Mouse (Mus musculus) left cerebral cortex, postnatal 25 days (tissue): ENCODE measurements around the gene Nars2. TPM values are rescaled to one million over a fixed set of nuclear protein-coding genes. Genes with fewer than 3 reads are reported as not detected.

Source experiments
- DNase-seq, 2 experiments: peaks; one replicate each; pipeline ENCODE4 v3.0.0; 2022; ENCODE audit warnings: low spot score in 2 of 2, mixed read lengths in 1 of 2
- intact Hi-C: fragments of 180-260 bp; cut with DNase I; formaldehyde crosslinking; loops from one replicate; pipeline ENCODE4 v1.15.1; 2025
- total RNA-seq, 2 experiments: library from RNA; stranded (reverse); gene quantifications; 2 replicates each; pipeline ENCODE4 v1.2.3; 2021

Nars2 gene
- total RNA-seq, 2 experiments from 2014 or later, result 17.4 to 18.3 TPM

DNA sequence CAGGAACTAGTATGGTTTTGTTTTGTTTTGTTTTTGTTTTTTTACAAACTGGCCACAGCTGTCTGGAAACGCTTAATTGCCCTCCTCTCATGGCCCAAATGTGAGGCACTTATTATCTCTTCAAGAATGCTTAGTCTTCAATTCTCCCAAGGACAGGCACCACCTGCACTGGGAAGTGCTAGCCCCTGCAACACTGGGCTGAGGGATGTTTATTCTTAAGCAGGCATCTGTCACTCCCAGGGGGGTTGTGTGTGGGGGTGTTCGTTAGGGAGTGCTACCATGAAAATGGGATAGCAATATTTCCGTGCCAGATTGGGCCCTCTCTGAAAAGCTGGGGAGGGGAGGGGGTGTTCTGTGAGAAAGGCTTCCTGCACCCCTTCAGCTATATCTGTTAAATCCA lies 15.9 kb downstream of the Nars2 start:
- intact Hi-C loops, result no loop called here
- DNase-seq, result no peak

DNA sequence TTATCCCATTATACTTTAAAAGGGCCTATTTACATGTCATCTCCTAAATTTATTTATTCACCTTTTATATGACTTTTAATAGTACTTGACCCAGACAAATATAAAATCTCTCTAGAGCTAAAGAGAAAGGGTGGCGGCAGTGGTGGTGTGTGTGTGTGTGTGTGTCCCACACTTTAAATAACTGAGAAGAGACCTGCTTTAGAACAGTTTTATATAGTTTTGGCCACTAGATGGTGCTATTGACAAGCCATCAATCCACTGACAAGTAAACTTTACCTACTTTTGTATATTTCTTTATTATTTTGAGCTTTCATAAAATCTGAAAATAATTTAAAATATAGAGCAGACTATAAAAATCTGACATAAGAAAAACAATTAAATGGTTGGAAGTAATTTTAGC lies 19.1 kb downstream of the Nars2 start:
- peak in 1 of 2 experiments; percentile 60 for DNase-seq
- intact Hi-C loops, result loop anchor here (2.0 kb wide), 2 partner anchors 116 to 326 kb away; no protein-coding TSS in a partner anchor

DNA sequence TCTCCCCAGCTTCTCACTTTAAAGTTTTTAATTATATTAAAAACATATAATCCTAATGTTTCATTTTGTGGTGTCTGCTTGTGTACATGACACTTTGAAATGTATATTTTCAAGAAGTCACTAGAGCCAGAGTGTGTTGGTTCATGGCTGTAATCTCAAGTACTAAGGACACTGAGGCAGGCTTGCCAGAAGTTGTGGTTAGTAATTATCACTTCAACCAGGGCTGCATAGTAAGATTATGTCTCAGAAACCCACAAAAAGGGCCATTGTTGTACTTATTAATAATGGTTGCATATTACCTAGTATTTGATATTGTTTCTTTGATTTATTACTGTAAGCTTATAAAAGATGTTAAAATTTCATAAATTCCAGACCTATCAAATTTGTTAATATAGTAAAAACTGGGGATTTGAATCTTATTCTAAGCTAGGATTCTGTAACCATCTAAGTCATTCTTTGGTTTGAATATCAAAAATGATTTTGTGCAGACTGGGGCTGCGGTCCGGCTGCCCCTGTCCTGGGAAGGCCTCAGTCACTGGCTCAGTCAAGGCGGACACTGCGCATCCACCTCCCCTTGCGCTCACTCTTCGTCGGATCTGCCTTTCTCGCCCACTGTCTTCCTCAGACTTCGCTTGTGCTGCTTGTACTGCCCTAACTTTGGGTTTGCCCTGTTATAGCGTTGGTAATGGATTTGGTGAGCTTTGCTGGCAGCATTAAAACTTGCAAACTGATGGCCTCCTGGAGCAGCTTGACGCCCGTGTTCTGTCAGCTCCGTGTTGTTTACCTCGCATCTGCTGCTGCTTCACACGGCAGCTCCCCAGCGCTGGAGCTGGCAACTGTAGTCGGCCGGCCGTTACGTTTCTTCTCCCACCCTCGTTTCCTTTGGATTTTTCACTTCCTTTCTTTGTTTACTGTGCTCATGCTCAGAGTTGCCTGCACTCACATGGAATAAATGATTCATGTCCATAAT lies 20.0 kb downstream of the Nars2 start:
- DNase-seq, result no peak
- intact Hi-C loops, result loop anchor here (2.0 kb wide), 2 partner anchors 115 to 325 kb away; no protein-coding TSS in a partner anchor

DNA sequence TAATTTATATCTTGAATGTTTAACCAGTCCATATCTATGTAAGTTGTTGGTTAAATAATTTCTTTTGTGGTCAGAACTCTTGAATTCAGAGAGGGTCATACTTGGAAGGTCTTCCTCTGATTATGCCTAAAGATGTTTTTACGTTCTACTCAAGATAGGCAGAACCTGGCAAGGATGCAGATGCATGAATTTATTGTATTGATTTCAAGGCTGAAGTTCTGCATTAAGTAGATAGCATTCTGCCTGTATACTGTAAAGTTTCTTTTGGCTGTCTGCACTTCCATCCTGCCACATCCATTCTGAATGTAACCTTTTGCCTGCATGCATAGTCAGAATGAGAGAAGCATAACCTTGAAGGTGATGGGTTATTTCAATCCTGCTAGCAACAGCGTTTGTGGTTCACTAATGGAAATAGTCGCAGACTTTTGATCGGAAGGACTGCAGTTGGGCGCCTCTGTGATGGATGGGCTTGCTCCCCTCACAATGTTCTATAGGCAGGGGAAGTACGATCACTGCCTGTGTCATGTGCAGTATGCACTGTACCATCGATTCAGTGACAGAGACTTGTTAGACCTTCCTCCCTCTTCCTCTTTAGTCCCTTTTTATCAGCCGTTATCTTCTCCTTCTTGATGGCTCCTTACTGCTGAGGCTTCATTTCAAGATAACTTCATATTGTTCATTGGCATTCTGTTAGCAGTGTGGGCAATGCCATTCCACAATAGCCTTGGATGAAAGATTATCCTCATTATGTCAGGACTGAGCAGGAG lies 21.0 kb downstream of the Nars2 start:
- no peak for DNase-seq
- intact Hi-C loops, result no loop called here

DNA sequence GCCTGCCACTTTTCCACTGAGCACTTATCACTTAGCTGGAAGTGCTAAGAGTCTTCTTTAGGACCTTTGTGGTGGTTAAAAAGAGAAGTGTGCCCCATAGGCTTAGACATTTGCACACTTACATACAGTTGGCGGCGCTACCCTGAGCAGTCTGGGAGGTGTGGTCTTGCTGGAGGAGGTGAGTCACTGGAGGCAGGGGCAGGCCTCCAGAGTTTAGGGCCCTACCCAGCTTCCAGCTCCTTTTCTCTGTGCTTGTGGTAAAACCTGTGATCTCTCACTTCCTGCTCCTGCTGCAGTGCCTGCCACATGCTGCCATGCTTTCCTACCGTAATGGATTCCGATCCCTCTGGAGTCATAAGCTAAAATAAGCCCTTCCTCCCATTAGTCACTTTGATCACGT lies 24.6 kb downstream of the Nars2 start:
- intact Hi-C loops, result no loop called here
- no peak for DNase-seq

DNA sequence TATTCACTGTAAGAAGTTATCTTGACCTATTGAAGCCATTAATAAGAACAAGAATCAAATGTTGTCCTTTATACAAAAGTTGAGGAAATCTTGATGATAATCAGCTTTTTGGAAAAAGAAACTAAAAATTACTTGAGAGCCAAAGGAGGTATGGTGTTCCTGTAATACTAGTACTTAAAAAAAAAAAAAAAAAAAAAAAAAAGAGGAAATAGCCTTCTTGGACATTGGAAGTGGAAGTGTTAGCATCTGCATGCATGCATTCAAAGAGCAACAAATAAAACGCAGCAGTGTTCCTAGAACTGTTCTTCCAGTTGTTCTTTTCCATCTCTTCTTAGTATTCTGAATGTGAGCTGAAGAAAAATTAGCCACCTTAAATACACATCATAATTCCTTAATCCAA lies 25.9 kb downstream of the Nars2 start:
- DNase-seq, result no peak
- intact Hi-C loops, result no loop called here

DNA sequence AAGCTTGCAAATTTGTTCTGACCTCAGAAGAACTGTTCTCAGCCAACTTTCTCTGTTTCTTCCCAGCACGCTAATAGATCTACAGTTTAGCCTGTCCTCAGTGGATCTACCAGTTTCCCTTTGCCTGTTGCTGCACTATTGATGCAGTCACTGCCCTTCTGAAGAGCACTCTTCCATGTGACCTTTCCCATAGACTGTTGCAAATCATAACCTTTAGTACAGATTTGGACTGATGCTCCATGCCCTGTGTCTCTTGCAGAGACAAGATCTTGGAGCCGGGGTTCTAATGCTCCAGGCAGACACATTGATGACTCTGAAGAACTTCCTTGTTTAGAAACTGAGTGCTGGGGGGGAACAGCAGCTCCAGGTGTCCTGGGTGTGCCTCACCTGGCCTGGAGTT lies 30.1 kb downstream of the Nars2 start:
- intact Hi-C loops, result no loop called here
- no peak for DNase-seq

DNA sequence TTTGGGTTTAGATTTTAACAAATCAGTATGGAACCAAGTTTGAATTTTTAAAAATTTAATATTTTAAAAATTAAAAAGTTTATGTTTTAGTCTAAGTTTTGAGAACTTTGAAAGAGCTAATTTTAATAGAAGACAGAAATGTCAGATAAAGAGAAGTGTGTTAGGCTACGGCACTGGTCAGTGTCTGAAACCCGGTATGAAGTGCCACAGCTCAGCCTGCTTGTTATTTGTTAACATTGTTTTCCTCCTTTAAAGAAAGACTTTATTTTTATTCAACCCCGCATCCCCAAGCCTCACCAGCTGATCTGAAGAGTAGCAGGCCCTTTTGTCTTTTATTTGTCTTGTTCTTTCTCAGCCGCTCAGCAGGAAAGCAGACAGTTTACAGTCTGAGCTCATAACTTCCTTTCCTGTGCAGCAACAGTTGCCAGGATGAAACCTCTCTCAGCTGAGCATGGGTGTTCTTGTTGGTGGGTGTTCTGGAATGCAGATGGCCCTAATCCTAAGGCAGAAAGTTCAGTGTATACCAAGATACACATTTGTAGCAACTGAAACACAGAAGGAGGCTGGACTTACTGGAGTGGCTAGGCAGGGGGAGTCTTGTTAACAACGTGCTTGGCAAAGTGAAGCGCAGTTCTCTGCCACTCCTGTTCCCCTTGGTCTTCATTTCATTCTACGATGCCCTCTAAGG lies 32.5 kb downstream of the Nars2 start:
- DNase-seq, result peak; percentile 44 to 71
- intact Hi-C loops, result no loop called here

DNA sequence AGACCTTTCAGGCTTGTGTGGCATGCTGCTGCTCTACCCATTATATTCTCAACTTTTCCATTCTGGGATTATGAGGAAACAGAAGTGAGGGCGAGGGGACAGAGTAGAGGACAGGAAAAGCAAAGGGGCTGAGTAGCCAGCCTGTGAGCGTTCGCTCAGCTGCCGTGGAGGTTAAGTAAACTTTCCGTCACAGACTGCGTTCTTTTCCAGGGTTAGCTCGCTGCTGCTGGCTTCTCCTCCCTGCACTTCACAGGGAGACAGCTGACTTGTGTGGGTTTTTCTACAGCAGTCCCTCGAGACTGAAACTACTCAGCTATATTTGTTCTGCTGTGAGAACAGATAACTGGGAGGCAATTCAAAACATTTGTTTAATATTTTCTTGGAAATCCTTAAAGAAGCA lies 34.5 kb downstream of the Nars2 start:
- intact Hi-C loops, result loop anchor here (2.0 kb wide), 1 partner anchor 359 kb away; no protein-coding TSS in a partner anchor
- DNase-seq, result peak; percentile 40 to 82

DNA sequence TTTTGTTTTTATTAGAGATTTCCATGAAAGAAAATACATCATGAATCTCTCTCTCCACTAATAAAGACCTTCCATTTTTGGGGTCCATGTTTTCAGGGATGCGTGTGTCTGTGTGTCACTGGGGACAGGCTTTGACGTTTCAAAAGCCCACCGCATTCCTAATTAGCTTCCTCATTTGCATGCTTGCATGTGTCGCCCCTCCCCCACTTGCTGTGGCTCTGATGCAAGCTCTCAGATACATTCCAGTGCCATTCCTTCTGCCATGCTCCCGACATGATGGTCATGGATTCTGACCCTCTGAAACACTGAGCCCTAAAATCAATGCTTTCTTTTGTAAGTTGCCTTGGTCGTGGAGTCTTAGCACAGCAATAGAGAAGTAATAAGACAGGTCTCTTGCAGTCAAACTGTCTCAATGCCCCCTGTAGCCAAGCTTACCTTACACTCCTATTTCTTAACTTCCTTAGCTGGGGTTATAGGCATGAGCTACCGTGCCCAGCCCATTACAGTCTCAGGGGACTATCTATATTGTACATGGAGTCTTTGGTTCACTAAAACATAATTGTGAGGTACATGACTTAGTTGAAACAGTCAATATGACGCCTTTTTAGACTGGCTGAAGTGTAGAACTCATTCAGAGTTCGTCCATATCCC lies 35.6 kb downstream of the Nars2 start:
- DNase-seq, result no peak
- intact Hi-C loops, result loop anchor here (2.0 kb wide), 1 partner anchor 358 kb away; no protein-coding TSS in a partner anchor

DNA sequence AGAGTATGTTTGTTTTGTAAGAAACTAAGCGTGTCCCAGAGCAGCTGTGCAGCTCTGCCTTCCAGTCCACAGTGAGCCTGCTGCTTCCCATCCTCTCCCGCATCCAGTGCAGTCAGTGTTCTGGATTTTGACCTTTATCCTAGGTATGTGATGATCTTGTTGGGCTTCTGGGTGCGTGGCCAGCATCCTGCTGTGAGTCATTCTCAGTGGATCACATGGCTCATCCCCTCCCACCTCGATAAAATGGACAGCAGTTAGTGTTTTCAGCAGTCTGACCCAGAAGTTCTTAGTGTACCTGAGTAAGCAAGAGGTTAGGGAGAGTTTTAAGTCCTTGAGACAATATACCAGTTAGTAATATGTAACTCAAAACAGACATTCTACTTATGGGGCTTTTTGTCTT lies 36.4 kb downstream of the Nars2 start:
- intact Hi-C loops, result loop anchor here (2.0 kb wide), 1 partner anchor 357 kb away; no protein-coding TSS in a partner anchor

DNA sequence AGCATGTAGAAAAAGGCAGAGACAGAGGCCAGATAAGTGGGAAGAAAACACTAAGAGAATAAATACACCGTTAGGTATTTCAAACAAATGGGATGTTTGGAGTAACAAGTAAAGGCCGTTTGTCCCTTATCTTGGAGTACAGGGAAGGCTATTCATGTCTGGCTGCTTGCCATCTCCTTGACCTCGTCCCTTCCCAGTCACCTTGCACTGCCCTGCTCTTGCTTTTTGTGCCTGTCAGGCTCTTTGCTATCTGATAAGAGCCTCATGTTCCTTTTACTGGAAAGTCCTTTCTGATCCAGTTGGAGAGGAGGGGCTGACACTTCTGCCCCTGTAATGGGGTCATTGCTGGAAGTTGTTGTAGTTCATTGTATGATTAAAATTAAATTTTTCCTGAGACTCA lies 61.7 kb downstream of the Nars2 start:
- intact Hi-C loops, result no loop called here
- DNase-seq, result no peak

More for the DNA sequence above, 36.4 kb downstream of the Nars2 start:
- peak in 1 of 2 experiments; percentile 14 for DNase-seq

DNA sequence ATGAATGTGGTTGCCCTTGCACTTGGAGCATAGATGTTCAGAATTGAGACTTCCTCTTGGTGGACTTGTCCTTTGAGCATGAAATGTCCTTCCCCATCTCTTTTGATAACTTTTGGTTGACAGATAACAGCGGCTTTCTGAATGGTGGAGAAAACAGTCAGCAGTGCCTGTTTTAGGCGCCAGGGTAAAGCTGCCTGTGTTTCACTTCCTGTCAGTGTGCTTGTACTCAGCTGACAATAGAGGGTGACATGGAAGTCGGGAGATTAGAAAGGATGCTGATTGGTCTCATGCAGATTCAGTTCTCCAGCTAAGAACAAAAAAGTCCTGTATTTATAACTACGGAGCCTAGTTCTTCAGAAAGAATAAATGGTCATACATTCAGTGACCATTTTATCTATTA lies 66.7 kb downstream of the Nars2 start:
- intact Hi-C loops, result no loop called here

DNA sequence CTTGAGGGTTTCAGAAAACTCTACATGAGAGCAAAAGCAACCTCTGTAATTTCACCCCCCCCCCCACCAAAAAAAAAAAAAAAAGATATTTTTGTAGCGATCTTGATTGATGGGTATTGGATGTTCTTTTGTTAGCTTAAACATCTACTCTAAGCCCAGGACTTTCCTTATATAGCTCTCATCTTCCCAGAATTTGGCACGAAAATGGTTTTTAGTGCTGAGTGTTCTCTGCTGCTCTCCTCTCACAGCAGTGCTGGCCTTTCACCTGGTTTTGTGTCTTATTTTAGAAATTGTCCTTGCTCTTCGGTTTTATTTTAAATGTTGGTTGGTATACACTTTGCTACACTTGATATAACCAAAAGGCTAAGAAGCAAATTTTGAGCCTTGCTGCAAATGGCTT lies 67.1 kb downstream of the Nars2 start:
- intact Hi-C loops, result no loop called here
- DNase-seq, result no peak

More for the DNA sequence above, 66.7 kb downstream of the Nars2 start:
- no peak for DNase-seq

DNA sequence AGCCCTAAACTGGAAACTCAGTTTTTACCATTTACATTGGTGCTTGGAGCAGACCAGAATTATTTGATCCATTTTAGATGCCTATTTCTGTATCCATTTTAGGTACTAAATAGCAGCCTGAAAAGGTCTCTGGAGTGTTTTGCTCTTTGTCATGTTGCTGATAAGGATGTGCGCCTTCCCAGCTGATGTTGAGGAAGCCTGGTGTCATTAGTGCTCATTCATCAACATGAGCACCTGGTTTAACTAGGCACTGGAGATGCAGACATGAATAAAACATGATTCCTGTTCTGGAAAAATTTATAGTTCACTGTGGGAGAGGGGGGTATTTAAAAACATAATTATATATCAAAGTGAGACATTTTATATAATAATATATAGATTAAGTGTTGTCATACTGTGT lies 68.0 kb downstream of the Nars2 start:
- intact Hi-C loops, result no loop called here
- DNase-seq, result no peak

DNA sequence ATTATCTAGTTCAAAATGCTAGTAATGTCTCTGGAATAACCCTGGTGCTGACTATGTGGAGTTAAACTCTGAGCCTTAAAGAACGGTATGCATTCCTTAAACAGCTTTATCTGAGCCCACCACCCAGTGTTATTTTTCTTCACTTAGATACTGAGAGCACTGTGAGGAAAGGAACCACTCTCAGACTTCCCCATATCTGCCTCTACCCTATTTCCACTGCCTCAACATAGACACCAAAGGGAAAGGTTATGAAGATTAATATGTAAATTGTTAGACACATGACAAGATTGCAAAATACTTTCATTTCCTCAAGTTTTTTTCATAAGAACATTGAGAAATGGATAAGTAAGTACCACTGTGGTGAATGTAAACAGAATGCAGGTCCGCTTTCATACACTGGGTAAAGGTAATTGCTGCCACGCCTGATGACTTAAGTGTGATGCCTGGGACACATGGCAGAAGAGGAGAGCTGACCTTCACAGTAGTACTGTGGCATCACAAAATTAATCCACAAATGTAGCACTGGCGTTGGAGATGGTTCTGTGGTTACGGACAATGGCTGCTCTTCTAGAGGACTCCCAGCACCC lies 75.6 kb downstream of the Nars2 start:
- intact Hi-C loops, result no loop called here
- DNase-seq, result no peak

DNA sequence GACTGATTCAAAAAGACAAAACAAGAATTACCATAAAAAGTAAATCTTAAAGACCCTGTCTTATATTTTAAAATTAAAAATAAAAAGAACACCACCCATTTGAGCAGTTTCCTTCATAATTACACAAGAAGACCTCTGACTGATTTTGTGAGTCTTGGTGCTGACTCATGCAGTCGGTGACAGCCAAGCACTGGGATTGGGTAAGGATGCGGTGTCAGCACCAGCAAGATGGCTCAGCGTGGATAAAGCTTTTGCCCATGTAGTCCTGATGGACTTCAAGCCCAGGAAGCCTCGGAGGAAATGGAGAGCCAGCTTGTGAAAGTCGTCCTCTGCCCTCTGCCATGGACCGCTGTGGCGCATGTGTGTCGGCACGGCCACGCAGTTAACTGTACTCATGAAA lies 77.8 kb downstream of the Nars2 start:
- DNase-seq, result no peak
- intact Hi-C loops, result no loop called here

DNA sequence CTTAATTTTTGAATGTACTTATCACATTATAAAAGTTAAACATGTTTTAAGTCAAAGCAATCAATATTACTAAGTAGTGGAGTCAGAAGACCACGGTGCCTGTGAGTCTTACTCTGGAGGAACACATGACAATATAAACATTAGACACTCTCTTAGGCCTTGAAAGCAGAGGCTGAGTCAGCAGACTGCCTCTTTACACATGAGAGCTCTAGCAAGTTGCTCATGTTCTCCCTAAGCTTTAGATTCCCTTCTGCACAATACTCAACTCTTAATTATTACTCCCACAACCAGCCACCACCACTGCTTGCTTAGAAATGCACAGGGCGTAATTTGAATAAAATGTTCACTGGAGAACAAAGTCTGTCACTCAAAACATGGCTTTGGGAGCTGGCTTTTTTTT lies 81.1 kb downstream of the Nars2 start:
- intact Hi-C loops, result no loop called here
- DNase-seq, result no peak

DNA sequence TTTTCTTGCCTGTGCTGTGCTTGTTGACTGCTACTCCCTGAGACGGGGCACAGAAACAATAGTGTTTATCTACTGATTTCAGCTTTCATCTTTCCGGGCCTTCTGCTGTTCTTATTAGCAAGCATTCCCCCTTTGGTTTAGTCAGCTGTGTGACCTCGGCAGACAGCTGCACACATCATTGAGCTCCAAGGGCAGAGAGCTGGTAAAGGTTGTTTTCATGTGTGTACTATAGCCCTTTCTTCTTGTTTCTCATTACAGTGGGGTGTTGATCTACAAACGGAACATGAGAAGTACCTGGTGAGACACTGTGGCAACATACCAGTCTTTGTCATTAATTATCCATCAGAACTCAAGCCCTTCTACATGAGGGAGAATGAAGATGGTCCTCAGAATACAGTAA lies 88.3 kb downstream of the Nars2 start:
- intact Hi-C loops, result no loop called here
- DNase-seq, result no peak
